Mouse (Mus musculus) urinary bladder, postnatal 0 days (tissue): Measurements from ENCODE around the gene Foxa3. TPM values are rescaled to one million over a fixed set of nuclear protein-coding genes. Genes with fewer than 3 reads are reported as not detected.

Experiments used
- polyA plus RNA-seq: library from polyadenylated mRNA; unstranded; fragments of >200 nt; fragmentation: Nextera tagmentation; extraction: Ambion mirVana; gene quantifications from 2 replicates; pipeline ENCODE4 v1.2.1, GENCODE M21; 2015

The Foxa3 gene
- polyA plus RNA-seq: not detected in 2 replicates

GRCm38 (mm10) chr7:19023357-19023814 lies at the start of gene Foxa3:
Gene Foxa3 (minus strand): TSS chr7:19023538.

GRCm38 (mm10) chr7:19054047-19054776 lies 30.9 kb upstream of the Foxa3 start, which contains the start of gene Rsph6a:
Gene Rsph6a (plus strand): TSS chr7:19054690.

GRCm38 (mm10) chr7:19024096-19024506 lies 763 bp upstream of the Foxa3 start, which contains the start of gene Sympk:
Gene Sympk (plus strand): TSS chr7:19024377.

GRCm38 (mm10) chr7:19003902-19004630 lies 19.3 kb downstream of the Foxa3 start, which contains the start of gene Irf2bp1:
Gene Irf2bp1 (plus strand): TSS chr7:19004044.

GRCm38 (mm10) chr7:18990601-18991295 lies 32.6 kb downstream of the Foxa3 start, which contains the start of gene Mypop:
Gene Mypop (plus strand): TSS chr7:18991245.

GRCm38 (mm10) chr7:18987100-18987499 lies 36.2 kb downstream of the Foxa3 start, which contains the start of gene Nanos2:
Gene Nanos2 (plus strand): TSS chr7:18987400.

Other genes with a start within 250 kb of the Foxa3 start
- gene Psg19, start 225.0 kb downstream of the Foxa3 start, polyA plus RNA-seq: not detected in 2 replicates
- 0.06 and 0.10 TPM in 2 replicates for gene Psg17, start 201.9 kb downstream of the Foxa3 start, polyA plus RNA-seq
- gene Mill2, start 183.6 kb downstream of the Foxa3 start, polyA plus RNA-seq: 2.6 and 3.1 TPM in 2 replicates
- 2.7 and 5.1 TPM in 2 replicates for gene Pglyrp1, start 152.2 kb downstream of the Foxa3 start, polyA plus RNA-seq
- 11.8 and 12.3 TPM in 2 replicates for gene Ccdc61, start 113.1 kb downstream of the Foxa3 start, polyA plus RNA-seq
- 0.19 and 0.20 TPM in 2 replicates for gene Nova2, start 97.7 kb downstream of the Foxa3 start, polyA plus RNA-seq
- gene Nanos2, start 36.1 kb downstream of the Foxa3 start, polyA plus RNA-seq: not detected in 2 replicates
- 2.3 and 2.4 TPM in 2 replicates for gene Mypop, start 32.3 kb downstream of the Foxa3 start, polyA plus RNA-seq
- gene Irf2bp1, start 19.5 kb downstream of the Foxa3 start, polyA plus RNA-seq: 7.5 and 8.1 TPM in 2 replicates
- 10.3 and 10.6 TPM in 2 replicates for gene Sympk, start 839 bp upstream of the Foxa3 start, polyA plus RNA-seq
- not detected in 2 replicates for gene Rsph6a, start 31.2 kb upstream of the Foxa3 start, polyA plus RNA-seq
- gene Dmwd, start 52.7 kb upstream of the Foxa3 start, polyA plus RNA-seq: 7.3 and 9.4 TPM in 2 replicates
- 567 and 705 TPM in 2 replicates for gene Dmpk, start 60.3 kb upstream of the Foxa3 start, polyA plus RNA-seq
- 28.4 and 30.6 TPM in 2 replicates for gene Six5, start 71.1 kb upstream of the Foxa3 start, polyA plus RNA-seq
- gene Gm4969, start 94.8 kb upstream of the Foxa3 start, polyA plus RNA-seq: 0.71 and 1.3 TPM in 2 replicates
- gene Fbxo46, start 96.3 kb upstream of the Foxa3 start, polyA plus RNA-seq: 5.8 and 6.1 TPM in 2 replicates
- 11.9 and 12.2 TPM in 2 replicates for gene Qpctl, start 125.8 kb upstream of the Foxa3 start, polyA plus RNA-seq
- gene Snrpd2, start 126.2 kb upstream of the Foxa3 start, polyA plus RNA-seq: 189 and 191 TPM in 2 replicates
- gene Gipr, start 142.6 kb upstream of the Foxa3 start, polyA plus RNA-seq: 0.37 and 0.49 TPM in 2 replicates
- gene Eml2, start 152.9 kb upstream of the Foxa3 start, polyA plus RNA-seq: 26.0 and 26.1 TPM in 2 replicates
- gene Gpr4, start 189.0 kb upstream of the Foxa3 start, polyA plus RNA-seq: 13.5 and 15.9 TPM in 2 replicates
- gene Opa3, start 204.8 kb upstream of the Foxa3 start, polyA plus RNA-seq: 24.9 and 26.7 TPM in 2 replicates
- gene Vasp, start 248.3 kb upstream of the Foxa3 start, polyA plus RNA-seq: 110 and 122 TPM in 2 replicates